Mouse (Mus musculus) heart, postnatal 10 days (tissue): ENCODE results near the gene Pth2. TPM values are rescaled to one million over a fixed set of nuclear protein-coding genes. Genes with fewer than 3 reads are reported as not detected.
A peak's percentile ranks its signal among the peaks of the same experiment; 100 is the strongest.

ENCODE experiments used
- DNase-seq, 2 experiments: peaks; one replicate each; pipeline ENCODE4 v3.0.0; 2021
- intact Hi-C: fragments of 180-260 bp; cut with DNase I; formaldehyde crosslinking; loops from one replicate; pipeline ENCODE4 v1.15.1; 2025
- total RNA-seq, 2 experiments: library from RNA; stranded (reverse); gene quantifications; 2 replicates each; pipeline ENCODE4 v1.2.3; 2021

Pth2 gene
- total RNA-seq, 2 experiments from 2014 or later: not detected

GRCm38 (mm10) chr7:45195341-45196175 lies 14.8 kb downstream of the Pth2 start:
- DNase-seq: peak; percentile 24 to 39
- intact Hi-C loops: no loop called here

GRCm38 (mm10) chr7:45196176-45196535 lies 15.4 kb downstream of the Pth2 start:
- intact Hi-C loops: no loop called here
- no peak for DNase-seq

GRCm38 (mm10) chr7:45196994-45197393 lies 16.2 kb downstream of the Pth2 start:
- intact Hi-C loops: no loop called here
- no peak for DNase-seq

- intact Hi-C loops: loop anchor here (1.0 to 2.0 kb wide), 2 partner anchors 36 to 120 kb away; no protein-coding TSS in a partner anchor
These were observed 17.6 kb downstream of the Pth2 start for GRCm38 (mm10) chr7:45198435-45198834.

GRCm38 (mm10) chr7:45198961-45199360 lies 18.2 kb downstream of the Pth2 start:
- DNase-seq: no peak
- intact Hi-C loops: loop anchor here (1.0 to 2.0 kb wide), 2 partner anchors 37 to 120 kb away; no protein-coding TSS in a partner anchor

More at GRCm38 (mm10) chr7:45198435-45198834, 17.6 kb downstream of the Pth2 start:
- DNase-seq: peak; percentile 84 to 87

GRCm38 (mm10) chr7:45202654-45203053 lies 21.9 kb downstream of the Pth2 start:
- no peak for DNase-seq
- intact Hi-C loops: no loop called here

GRCm38 (mm10) chr7:45204380-45205143 lies 23.8 kb downstream of the Pth2 start, which contains the start of gene Ccdc155:
Gene Ccdc155, minus strand, starts transcription at chr7:45204892.
- DNase-seq: peak; percentile 87 to 89
- intact Hi-C loops: no loop called here

- DNase-seq: no peak
- intact Hi-C loops: no loop called here
These were observed 27.5 kb downstream of the Pth2 start for GRCm38 (mm10) chr7:45208260-45208659.

- DNase-seq: no peak
- intact Hi-C loops: no loop called here
These were observed 30.3 kb downstream of the Pth2 start for GRCm38 (mm10) chr7:45211070-45211469.

- intact Hi-C loops: no loop called here
- DNase-seq: no peak
These were observed 31.1 kb downstream of the Pth2 start, which contains the start of gene Dkkl1 for GRCm38 (mm10) chr7:45211851-45212251. Gene Dkkl1, minus strand, starts transcription at chr7:45212147.

GRCm38 (mm10) chr7:45212356-45212755 lies 31.6 kb downstream of the Pth2 start:
- DNase-seq: no peak
- intact Hi-C loops: no loop called here

GRCm38 (mm10) chr7:45213708-45214107 lies 32.9 kb downstream of the Pth2 start:
- DNase-seq: no peak
- intact Hi-C loops: no loop called here

GRCm38 (mm10) chr7:45215673-45216441 lies 35.1 kb downstream of the Pth2 start, which contains the start of gene Tead2:
Gene Tead2, plus strand, starts transcription at chr7:45215753.
- peak; percentile 60 to 67 for DNase-seq
- intact Hi-C loops: no loop called here

GRCm38 (mm10) chr7:45216442-45217183 lies 35.8 kb downstream of the Pth2 start:
- intact Hi-C loops: no loop called here
- peak; percentile 74 to 78 for DNase-seq

GRCm38 (mm10) chr7:45221680-45222079 lies 40.9 kb downstream of the Pth2 start:
- intact Hi-C loops: no loop called here
- DNase-seq: no peak

- DNase-seq: no peak
- intact Hi-C loops: no loop called here
These were observed 44.0 kb downstream of the Pth2 start for GRCm38 (mm10) chr7:45224826-45225225.

GRCm38 (mm10) chr7:45226421-45226820 lies 45.6 kb downstream of the Pth2 start:
- no peak for DNase-seq
- intact Hi-C loops: no loop called here

GRCm38 (mm10) chr7:45228548-45228947 lies 47.8 kb downstream of the Pth2 start:
- no peak for DNase-seq

GRCm38 (mm10) chr7:45229046-45229445 lies 48.3 kb downstream of the Pth2 start:
- intact Hi-C loops: no loop called here

More at GRCm38 (mm10) chr7:45228548-45228947, 47.8 kb downstream of the Pth2 start:
- intact Hi-C loops: no loop called here

More at GRCm38 (mm10) chr7:45229046-45229445, 48.3 kb downstream of the Pth2 start:
- no peak for DNase-seq
